Mouse (Mus musculus) monocyte, adult 2 months (primary cell): ENCODE measurements around the gene 4933407L21Rik.

ENCODE experiments used
- DNase-seq, 2 experiments: peaks; one replicate each; pipeline ENCODE4 v3.0.0; 2022; ENCODE audit warnings: low spot score in 2 of 2, low read depth in 1 of 2

Gene 4933407L21Rik

DNA sequence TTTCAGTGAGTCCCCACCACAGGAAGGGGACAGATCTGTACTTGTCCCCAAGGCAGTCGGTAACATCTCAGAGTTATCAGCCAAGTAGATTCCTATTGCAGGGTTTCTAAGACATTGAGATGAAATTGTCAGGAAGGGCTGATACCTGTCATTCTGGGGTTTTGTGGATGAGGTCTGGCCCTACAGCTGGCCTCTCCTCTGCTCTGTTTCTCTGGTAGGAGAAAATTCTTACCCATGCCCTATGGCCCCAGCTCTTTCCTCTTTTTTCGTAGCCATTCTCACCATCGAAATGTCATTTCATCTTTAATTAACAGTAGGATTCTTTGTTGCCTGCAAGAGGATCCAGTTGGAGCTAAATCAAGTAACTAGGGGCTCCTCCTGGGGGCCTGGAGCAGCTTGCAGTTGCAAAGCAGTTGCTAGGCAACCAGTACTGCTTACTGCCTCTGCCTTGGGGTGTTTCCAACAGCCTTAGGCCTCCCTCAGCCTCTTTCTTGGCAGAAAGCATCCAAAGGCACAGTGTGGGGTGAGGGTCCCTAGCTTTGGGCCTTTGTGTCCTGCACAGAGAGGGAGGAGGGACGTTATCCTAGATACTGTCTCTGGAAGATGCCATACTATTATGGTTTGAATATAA is at the start of gene 4933407L21Rik:
4933407L21Rik (plus strand) TSS at position 427 of the 631 bp plus-strand sequence.
- no peak for DNase-seq

GRCm38 (mm10) chr1:85882003-85882402 is 46.3 kb upstream of the 4933407L21Rik start:
- DNase-seq: no peak

GRCm38 (mm10) chr1:85887221-85887620 is 41.1 kb upstream of the 4933407L21Rik start:
- no peak for DNase-seq

DNA sequence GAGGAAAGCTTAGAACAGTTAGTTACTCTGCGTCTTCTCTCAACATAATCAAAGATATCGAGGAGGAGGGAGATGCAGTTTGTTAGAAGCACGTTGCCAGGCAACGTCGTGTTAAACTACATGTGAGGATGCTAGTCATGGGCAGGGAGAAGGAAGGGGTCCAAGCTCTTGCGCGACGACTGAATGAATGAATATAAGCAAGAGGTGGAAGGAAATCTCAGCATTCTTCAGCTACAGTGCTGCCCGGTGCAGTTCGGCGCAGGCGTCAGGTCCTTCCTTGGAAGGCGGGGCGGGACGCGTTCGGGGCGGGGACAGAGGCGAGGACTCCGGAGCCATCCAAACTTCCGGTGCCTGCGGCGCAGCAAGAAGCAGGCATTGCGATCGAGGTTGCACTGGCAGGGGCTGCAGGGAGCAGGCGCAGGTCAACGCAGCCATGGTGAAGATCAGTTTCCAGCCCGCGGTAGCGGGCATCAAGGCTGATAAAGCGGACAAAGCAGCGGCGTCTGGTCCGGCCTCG is 34.0 kb upstream of the 4933407L21Rik start, which contains the start of gene Itm2c:
Itm2c (plus strand) TSS at position 51 of the 517 bp plus-strand sequence.
- peak; percentile 48 to 78 for DNase-seq

GRCm38 (mm10) chr1:85894748-85895360 is 33.4 kb upstream of the 4933407L21Rik start:
- peak in 1 of 2 experiments; percentile 7 for DNase-seq

GRCm38 (mm10) chr1:85895391-85895837 is 32.9 kb upstream of the 4933407L21Rik start:
- peak; percentile 68 to 82 for DNase-seq

GRCm38 (mm10) chr1:85896110-85896509 is 32.2 kb upstream of the 4933407L21Rik start:
- DNase-seq: no peak

DNA sequence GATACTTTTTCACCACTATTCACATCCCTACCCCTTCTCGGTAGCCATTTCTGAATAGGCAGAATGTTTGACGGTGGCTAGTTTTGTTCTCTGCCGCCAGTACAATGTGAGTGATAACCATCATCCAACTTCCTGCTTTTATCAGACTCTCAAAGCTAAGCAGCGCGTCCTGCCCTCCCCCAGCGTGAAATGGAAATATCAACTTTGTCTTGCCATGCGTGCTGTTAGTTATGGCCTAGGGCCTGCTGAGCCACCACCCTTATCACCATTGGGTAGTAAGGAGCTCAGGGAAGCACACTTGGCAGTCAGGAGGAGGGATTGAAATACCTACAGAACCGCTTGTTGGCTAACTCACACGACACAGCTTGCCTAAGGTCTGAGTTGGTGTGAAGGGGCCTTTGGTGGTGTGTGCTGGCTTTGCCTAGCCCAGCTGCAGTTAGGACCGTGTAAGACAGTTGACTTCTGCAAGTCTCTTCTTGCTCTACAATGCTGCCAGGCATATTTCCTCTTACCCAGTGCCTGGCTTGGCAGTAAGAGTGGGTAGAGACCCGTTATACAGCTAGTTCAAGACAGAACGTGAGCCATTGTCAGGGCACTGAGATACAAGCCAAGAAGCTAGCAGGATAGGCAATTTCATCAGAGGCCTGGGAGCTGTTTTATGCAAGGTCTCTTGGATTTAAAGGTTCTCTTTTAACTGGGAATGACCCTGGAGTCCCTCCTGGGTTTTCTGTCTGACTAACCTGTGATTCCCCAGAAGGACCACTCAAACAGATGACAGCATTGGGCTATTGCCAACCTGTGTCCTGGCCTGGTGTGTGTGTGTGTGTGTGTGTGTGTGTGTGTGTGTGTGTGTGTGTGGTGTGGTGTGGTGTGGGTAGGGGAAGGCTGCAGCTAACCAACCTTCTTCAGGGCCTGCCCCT is 31.2 kb upstream of the 4933407L21Rik start:
- DNase-seq: no peak

GRCm38 (mm10) chr1:85897901-85898760 is 30.2 kb upstream of the 4933407L21Rik start:
- DNase-seq: no peak

DNA sequence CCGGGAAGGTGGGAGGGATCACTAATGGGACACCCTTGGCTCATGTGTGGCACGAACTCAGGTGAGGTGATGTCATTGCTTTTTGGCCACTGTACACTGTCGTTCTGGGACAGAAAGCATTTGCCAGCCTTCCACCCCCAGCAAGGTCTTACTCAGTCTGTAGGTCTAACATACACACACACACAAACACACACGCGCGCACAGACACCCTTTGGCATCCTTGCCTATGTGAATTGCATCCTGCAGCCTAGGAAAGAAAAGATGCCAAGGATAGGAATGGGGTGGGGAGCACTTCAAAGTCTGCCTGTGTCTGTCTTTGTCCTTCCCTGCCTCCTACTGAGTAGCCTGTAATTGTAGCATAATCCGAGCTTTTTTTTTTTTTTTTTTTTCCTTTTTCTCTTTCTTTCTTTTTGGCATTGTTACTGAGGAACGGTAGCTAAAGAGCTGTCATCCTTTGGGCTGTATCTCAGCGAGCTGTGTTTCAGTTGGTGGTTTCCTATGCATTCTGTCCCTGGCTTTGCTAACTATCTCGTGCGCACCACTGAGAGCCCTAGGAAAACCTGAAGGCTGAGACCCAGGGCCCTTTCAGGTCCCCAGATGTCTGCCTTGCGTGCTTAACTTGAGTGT is 29.4 kb upstream of the 4933407L21Rik start:
- no peak for DNase-seq

- no peak for DNase-seq
Observed at GRCm38 (mm10) chr1:85899388-85899761, 28.9 kb upstream of the 4933407L21Rik start.

DNA sequence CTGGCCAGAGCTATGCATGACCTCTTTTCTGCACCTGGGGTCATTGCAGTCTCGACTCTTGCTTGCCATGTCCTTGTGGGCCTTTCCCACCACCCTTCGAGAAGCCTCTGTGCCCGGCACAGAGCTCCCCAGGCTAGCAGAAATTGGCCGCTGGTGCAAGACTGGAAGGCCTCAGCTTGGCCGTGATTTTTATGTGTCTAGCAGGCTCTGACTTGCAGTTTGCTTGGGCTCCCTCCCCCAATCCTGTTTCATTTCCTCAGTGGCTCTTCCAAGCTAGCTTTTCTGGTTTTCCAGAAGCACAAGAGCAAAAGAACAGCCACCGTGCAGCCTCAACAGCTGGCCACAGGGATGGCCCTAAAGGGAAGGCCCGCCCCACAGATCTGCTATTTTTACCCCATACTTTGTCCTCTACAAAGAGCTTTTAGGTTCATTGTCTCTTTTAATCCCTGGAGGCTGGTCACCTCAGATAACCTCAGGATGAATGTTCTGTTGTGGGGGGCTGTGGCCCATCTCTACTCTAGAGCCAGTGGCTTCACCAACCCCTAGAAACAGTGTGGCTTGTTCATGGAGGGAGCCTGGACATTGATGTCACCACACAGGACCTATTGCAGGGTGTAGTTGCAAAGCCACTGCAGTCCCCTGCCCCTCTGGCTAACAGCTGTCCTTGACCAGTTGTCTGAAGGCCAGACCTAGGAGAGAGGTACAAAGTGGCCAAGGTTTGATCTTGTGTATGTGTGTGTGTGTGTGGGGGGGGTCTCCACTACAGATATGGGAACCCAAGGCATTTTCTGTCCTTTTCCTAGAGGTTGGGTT is 27.6 kb upstream of the 4933407L21Rik start:
- no peak for DNase-seq

GRCm38 (mm10) chr1:85901516-85902107 is 26.7 kb upstream of the 4933407L21Rik start:
- DNase-seq: no peak

GRCm38 (mm10) chr1:85902108-85902561 is 26.1 kb upstream of the 4933407L21Rik start:
- DNase-seq: no peak

DNA sequence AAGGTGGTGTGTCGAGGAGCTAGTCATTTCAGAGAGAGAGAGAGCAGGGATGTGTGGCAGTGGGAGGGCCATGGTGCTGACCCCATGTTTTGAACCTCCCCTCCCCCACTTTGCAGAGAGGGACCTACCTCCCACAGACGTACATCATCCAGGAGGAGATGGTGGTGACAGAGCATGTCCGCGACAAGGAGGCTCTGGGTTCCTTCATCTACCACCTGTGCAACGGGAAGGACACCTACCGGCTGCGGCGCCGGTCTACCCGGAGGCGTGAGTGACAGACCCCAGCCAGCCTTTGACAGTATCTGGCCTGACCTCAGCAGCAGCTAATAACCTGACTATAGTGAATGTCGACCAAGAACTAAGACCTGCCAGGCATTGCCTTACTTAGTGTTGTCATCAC is 21.4 kb upstream of the 4933407L21Rik start:
- DNase-seq: no peak

DNA sequence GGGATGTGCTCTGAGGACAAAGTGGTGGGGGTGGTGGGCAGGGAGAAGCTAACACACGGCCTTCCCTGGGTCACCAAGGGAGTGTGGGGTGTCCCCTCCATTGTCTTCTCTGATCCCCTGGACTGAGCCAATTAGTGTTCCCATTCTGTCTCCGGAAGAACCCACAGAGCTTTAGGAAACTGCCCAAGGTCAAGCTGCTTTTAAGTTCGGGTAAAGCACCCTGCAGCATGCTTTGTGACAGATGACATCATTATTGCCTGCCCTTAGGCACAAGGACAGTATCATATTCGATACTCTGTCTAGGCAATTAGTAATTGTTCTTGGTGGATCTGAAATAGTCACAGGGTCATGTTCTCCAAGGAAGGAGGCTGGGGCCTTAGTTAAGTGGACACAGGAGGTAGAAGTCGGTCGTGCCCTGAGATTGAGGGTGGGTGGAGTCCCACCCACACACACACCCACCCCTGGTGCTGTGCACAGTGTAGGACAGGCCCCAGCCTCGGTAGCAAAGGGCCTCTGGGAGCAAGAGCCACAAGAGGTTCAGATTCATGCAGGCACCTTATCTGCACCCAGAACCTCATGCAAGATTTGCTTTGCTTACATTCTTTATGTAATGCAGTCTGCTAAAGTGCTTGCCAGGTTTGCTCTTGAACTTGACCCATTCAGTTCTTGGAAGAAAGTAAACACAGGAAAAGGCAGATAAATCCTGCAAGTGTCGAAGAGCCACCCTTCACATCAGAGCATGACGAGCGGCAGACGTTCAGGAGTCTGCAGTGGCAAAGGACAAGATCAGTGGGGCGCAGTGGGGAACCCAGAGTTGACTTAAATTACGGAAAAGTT is 19.3 kb upstream of the 4933407L21Rik start:
- no peak for DNase-seq

DNA sequence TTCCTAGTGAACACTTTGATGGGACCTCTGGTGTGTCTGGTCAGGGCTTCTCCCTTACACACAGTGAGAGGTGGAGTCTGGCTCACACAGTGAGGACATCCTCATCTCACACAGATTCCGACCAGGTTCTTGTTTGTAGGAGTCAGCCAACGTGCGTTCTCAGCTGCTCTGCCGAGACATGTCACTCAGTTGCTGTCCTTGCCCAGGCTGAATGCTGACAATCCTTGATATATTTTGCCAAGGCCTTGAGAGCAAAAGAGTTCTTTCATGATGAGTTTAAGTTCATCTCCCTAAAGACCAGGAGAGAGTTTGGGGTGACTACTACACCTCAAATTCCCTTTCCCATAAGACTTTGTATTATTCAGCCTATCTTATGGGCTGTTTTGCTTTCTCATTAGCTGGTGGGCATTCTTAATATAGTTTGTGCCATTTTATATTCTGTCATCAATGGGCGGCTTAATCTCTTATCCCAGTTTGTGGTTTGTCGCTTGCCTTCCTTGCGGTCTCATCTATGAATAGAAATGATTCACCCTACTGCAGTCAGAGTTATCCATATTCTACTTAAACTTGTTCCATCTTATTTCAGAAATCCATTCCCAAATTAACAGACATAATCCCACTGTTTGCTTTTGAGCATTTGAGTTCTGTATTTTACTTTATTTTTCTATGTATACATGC is 15.1 kb upstream of the 4933407L21Rik start:
- no peak for DNase-seq
